In the genomic region with DNA sequence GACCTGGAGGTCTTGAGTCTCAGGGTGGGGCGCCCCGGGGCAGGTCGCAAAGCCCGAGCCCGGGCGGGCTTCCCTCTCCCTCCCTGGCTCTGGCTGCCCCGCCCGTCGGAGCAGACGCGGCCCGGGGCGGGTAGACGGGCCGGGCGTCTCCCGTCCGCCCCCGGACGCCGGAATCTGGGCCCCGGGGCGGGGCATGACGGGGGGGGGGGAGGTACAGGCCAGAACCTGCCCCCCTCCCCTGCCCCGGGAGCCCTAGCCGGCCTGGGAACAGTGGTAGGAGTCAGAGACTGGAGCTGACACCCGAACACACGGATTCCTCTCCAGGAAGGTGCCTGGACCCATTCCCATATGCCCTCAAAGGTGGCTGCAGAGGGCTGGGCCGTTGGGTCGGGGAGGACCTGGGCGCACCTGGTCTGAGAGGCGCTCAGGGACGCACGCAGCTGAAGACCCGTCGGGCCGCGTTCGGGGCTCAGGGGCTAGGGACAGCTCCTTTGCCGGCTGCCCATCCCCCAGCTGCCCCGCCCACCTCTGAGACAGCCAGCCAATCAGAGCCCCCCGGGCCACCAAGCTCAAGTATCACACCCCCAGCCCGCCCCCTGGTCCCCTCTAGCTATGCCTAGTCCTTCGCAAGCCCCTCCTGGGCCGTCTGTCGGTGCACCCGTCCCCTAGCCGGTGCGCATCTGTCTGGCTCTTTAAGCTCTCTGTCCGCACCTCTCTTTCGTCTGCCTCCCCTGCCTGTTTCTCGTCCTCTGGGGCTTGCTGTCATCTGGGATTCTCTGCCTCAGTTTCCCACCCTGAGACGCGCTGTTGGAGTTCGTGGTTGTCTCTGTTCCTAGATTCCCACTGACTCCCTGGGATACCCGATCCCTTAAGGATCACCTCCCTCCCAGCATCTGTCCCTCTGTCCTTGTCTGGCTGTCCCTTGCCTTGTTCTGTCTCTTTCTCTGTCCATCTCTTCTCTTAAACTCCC, we compare ENCODE assay signal across 8 mouse cellular contexts. TPM values are rescaled to one million over a fixed set of nuclear protein-coding genes. Genes with fewer than 3 reads are reported as not detected.
A peak's percentile ranks its signal among the peaks of the same experiment; 100 is the strongest.
DNase-seq lines count a peak whose midpoint lies in the region; ATAC-seq and TF ChIP-seq lines count a peak whose summit lies in the region.

No protein-coding gene starts in this region.

- peak; percentile 86 for DNase-seq in embryo, embryonic 9.5 days (ENCODE audit: extremely low spot score)
- peak; percentile 75 for DNase-seq in lung, postnatal 10 days
- no peak for DNase-seq in frontal cortex, postnatal 36 days (ENCODE audit: low spot score in 2 of 2)

- WGBS in heart, embryonic 13.5 days, result 2% methylated on average over 49 of the region's 56 CpGs
- 2% methylated on average over 31 of the region's 56 CpGs for WGBS in kidney, embryonic 14.5 days
- 2% methylated on average over 55 of the region's 56 CpGs for WGBS in small intestine, adult 2 months

- H3K27ac ChIP-seq in heart, embryonic 13.5 days (replicated peaks), result no peak overlapping the region
- no peak overlapping the region for H3K27ac ChIP-seq in kidney, embryonic 14.5 days (ENCODE audit: low read depth, low read length)
- H3K27ac ChIP-seq in small intestine, adult 2 months (ENCODE audit: insufficient read depth, low read depth, low read length), result no peak overlapping the region

- H3K9ac ChIP-seq in heart, embryonic 13.5 days, result peak overlapping the region; percentile 54
- peak overlapping the region; percentile 28; the same call in 1 of the 2 replicates for H3K9ac ChIP-seq in kidney, embryonic 14.5 days (ENCODE audit: low read depth, low read length)

- H3K36me3 ChIP-seq in megakaryocyte, embryonic 14.5 days (replicated peaks; ENCODE audit: low read length), result no peaks in the 10 kb centered on the region
- H3K36me3 ChIP-seq in heart, embryonic 13.5 days, result no peaks in the 10 kb centered on the region
- H3K36me3 ChIP-seq in kidney, embryonic 14.5 days (ENCODE audit: control insufficient read depth, insufficient read depth, low read length), result no peaks in the 10 kb centered on the region
- H3K36me3 ChIP-seq in small intestine, adult 2 months (ENCODE audit: control insufficient read depth, insufficient read depth, low read length), result no peaks in the 10 kb centered on the region

- peaks cover 17% of the 10 kb centered on the region for H3K9me3 ChIP-seq in megakaryocyte, embryonic 14.5 days
- H3K9me3 ChIP-seq in heart, embryonic 13.5 days, result no peaks in the 10 kb centered on the region
- no peaks in the 10 kb centered on the region for H3K9me3 ChIP-seq in kidney, embryonic 14.5 days (ENCODE audit: control insufficient read depth, low read length)

- H3K4me3 ChIP-seq in megakaryocyte, embryonic 14.5 days (replicated peaks), result peak overlapping the region; percentile 90
- H3K4me3 ChIP-seq in heart, embryonic 13.5 days, result peak overlapping the region; percentile 44
- H3K4me3 ChIP-seq in kidney, embryonic 14.5 days (ENCODE audit: low read length), result peak overlapping the region; percentile 32
- peak overlapping the region; percentile 63 for H3K4me3 ChIP-seq in small intestine, adult 2 months (ENCODE audit: low read depth, low read length)

- H3K4me1 ChIP-seq in megakaryocyte, embryonic 14.5 days, result peaks cover 63% of the 10 kb centered on the region
- H3K4me1 ChIP-seq in heart, embryonic 13.5 days, result peaks cover 15% of the 10 kb centered on the region
- peaks cover 23% of the 10 kb centered on the region; the same call in 1 of the 2 replicates for H3K4me1 ChIP-seq in kidney, embryonic 14.5 days (ENCODE audit: control insufficient read depth, insufficient read depth, low read length)
- H3K4me1 ChIP-seq in small intestine, adult 2 months (ENCODE audit: control insufficient read depth, insufficient read depth, insufficient read length, low read length), result no peaks in the 10 kb centered on the region; the same call in none of the 2 replicates

- peak overlapping the region; percentile 64 for H3K4me2 ChIP-seq in heart, embryonic 13.5 days
- peak overlapping the region; percentile 47 for H3K4me2 ChIP-seq in kidney, embryonic 14.5 days (replicated peaks; ENCODE audit: low read depth, low read length)

- no peak for TF ChIP-seq POLR2A in small intestine, adult 2 months (IDR thresholded peaks at IDR 0.05; ENCODE audit: low read depth, low read length)

- TF ChIP-seq CTCF in small intestine, adult 2 months (IDR thresholded peaks at IDR 0.05; ENCODE audit: extremely low read depth, insufficient read length, insufficient replicate concordance, low read depth, low read length), result no peak

- peaks cover 41% of the 10 kb centered on the region for H3K27me3 ChIP-seq in megakaryocyte, embryonic 14.5 days (replicated peaks)
- H3K27me3 ChIP-seq in heart, embryonic 13.5 days (replicated peaks), result peaks cover 89% of the 10 kb centered on the region
- H3K27me3 ChIP-seq in kidney, embryonic 14.5 days (ENCODE audit: control insufficient read depth, insufficient read depth, low read length), result peaks cover 34% of the 10 kb centered on the region
- peaks cover 35% of the 10 kb centered on the region for H3K27me3 ChIP-seq in small intestine, adult 2 months (ENCODE audit: control insufficient read depth, insufficient read depth, low read length)

- ATAC-seq in megakaryocyte, adult 5-6 weeks (ENCODE audit: poor library complexity, severe bottlenecking), result no peak
- peak; percentile 43 for ATAC-seq in heart, embryonic 13.5 days (ENCODE audit: extremely low read depth, insufficient number of reproducible peaks, low FRiP score, low TSS enrichment)
- ATAC-seq in kidney, embryonic 14.5 days (ENCODE audit: low FRiP score, low TSS enrichment), result peak; percentile 81

RNA-seq across cellular contexts. Expression of gene Il11, which starts 5.5 kb away (rescaled TPM):
- polyA plus RNA-seq in megakaryocyte, embryonic 14.5 days (2012; ENCODE audit: insufficient read depth, low replicate concordance), result 0.26 and 1.9 TPM in 2 replicates
- total RNA-seq in megakaryocyte, adult 5-6 weeks (2015), result not detected in 2 replicates
- total RNA-seq in megakaryocyte, adult 5-6 weeks (2017), result not detected in 2 replicates
- 0.09 TPM in 1 of 2 replicates, not detected in the other for polyA plus RNA-seq in heart, embryonic 13.5 days (2015; fragmentation: Nextera tagmentation; extraction: Ambion mirVana)
- 0.31 TPM in 1 of 2 replicates, not detected in the other for polyA plus RNA-seq in kidney, embryonic 14.5 days (2014; fragmentation: Nextera tagmentation; extraction: Ambion mirVana)
- 0.25 and 0.32 TPM in 2 replicates for polyA plus RNA-seq in small intestine, adult 2 months (2012; rRNA removed)

RNA-seq across cellular contexts. Expression of gene Tmem190, which starts 5.6 kb away (rescaled TPM):
- polyA plus RNA-seq in megakaryocyte, embryonic 14.5 days (2012; ENCODE audit: insufficient read depth, low replicate concordance), result not detected in 2 replicates
- total RNA-seq in megakaryocyte, adult 5-6 weeks (2015), result not detected in 2 replicates
- not detected in 2 replicates for total RNA-seq in megakaryocyte, adult 5-6 weeks (2017)
- not detected in 2 replicates for polyA plus RNA-seq in heart, embryonic 13.5 days (2015; fragmentation: Nextera tagmentation; extraction: Ambion mirVana)
- 0.63 TPM in 1 of 2 replicates, not detected in the other for polyA plus RNA-seq in kidney, embryonic 14.5 days (2014; fragmentation: Nextera tagmentation; extraction: Ambion mirVana)
- polyA plus RNA-seq in small intestine, adult 2 months (2012; rRNA removed), result not detected in 2 replicates

RNA-seq across cellular contexts. Expression of gene Fam71e2, which starts 6.0 kb away (rescaled TPM):
- not detected in 2 replicates for polyA plus RNA-seq in megakaryocyte, embryonic 14.5 days (2012; ENCODE audit: insufficient read depth, low replicate concordance)
- total RNA-seq in megakaryocyte, adult 5-6 weeks (2015), result not detected in 2 replicates
- total RNA-seq in megakaryocyte, adult 5-6 weeks (2017), result not detected in 2 replicates
- not detected in 2 replicates for polyA plus RNA-seq in heart, embryonic 13.5 days (2015; fragmentation: Nextera tagmentation; extraction: Ambion mirVana)
- not detected in 2 replicates for polyA plus RNA-seq in kidney, embryonic 14.5 days (2014; fragmentation: Nextera tagmentation; extraction: Ambion mirVana)
- not detected in 2 replicates for polyA plus RNA-seq in small intestine, adult 2 months (2012; rRNA removed)

RNA-seq across cellular contexts. Expression of gene Tmem238, which starts 12.3 kb away (rescaled TPM):
- 29.3 and 145 TPM in 2 replicates for polyA plus RNA-seq in megakaryocyte, embryonic 14.5 days (2012; ENCODE audit: insufficient read depth, low replicate concordance)
- total RNA-seq in megakaryocyte, adult 5-6 weeks (2015), result 1.3 and 3.0 TPM in 2 replicates
- 0.61 and 2.5 TPM in 2 replicates for total RNA-seq in megakaryocyte, adult 5-6 weeks (2017)
- 4.1 and 4.3 TPM in 2 replicates for polyA plus RNA-seq in heart, embryonic 13.5 days (2015; fragmentation: Nextera tagmentation; extraction: Ambion mirVana)
- 6.9 and 8.2 TPM in 2 replicates for polyA plus RNA-seq in kidney, embryonic 14.5 days (2014; fragmentation: Nextera tagmentation; extraction: Ambion mirVana)
- 225 and 544 TPM in 2 replicates for polyA plus RNA-seq in small intestine, adult 2 months (2012; rRNA removed)

RNA-seq across cellular contexts. Expression of gene Rpl28, which starts 15.5 kb away (rescaled TPM):
- polyA plus RNA-seq in megakaryocyte, embryonic 14.5 days (2012; ENCODE audit: insufficient read depth, low replicate concordance), result 3,598 and 12,997 TPM in 2 replicates
- 1,340 and 1,433 TPM in 2 replicates for total RNA-seq in megakaryocyte, adult 5-6 weeks (2015)
- total RNA-seq in megakaryocyte, adult 5-6 weeks (2017), result 535 and 673 TPM in 2 replicates
- polyA plus RNA-seq in heart, embryonic 13.5 days (2015; fragmentation: Nextera tagmentation; extraction: Ambion mirVana), result 209 and 245 TPM in 2 replicates
- polyA plus RNA-seq in kidney, embryonic 14.5 days (2014; fragmentation: Nextera tagmentation; extraction: Ambion mirVana), result 251 and 292 TPM in 2 replicates
- 141 and 355 TPM in 2 replicates for polyA plus RNA-seq in small intestine, adult 2 months (2012; rRNA removed)

Comparison
In these comparisons a context has a peak if more than half of its experiments do, and no peak if none do; other contexts are left out.
1. H3K4me3 ChIP-seq: peak in every context shown above with its lines; median percentile 90 in megakaryocyte, embryonic 14.5 days; 63 in small intestine, adult 2 months; 44 in heart, embryonic 13.5 days; 32 in kidney, embryonic 14.5 days.
2. DNase-seq: peak in embryo, embryonic 9.5 days (single experiment) and lung, postnatal 10 days (single experiment); none in frontal cortex, postnatal 36 days (0 of 2).